Mouse (Mus musculus) MEL (cell line): Measurements from ENCODE around the gene Ptpre. TPM values are rescaled to one million over a fixed set of nuclear protein-coding genes. Genes with fewer than 3 reads are reported as not detected.

ENCODE experiments used
- DNase-seq: peaks from one replicate; pipeline ENCODE4 v3.0.0; 2011; ENCODE audit warnings: low read depth, low spot score
- H3K27ac ChIP-seq: 2 replicates; pipeline ENCODE4 v1.5.1; 2012; ENCODE audit warnings: low read depth, mild to moderate bottlenecking, control low read depth, low read length, moderate library complexity; ENCODE audit not compliant: control insufficient read depth
- H3K27me3 ChIP-seq, 2 experiments: fragments of 150-350 bp in 1 of 2; sonication (generic) in 1 of 2; 2 replicates each; pipeline ENCODE4 v1.6.1; 2012; ENCODE audit warnings: low read length in 2 of 2, mild to moderate bottlenecking in 2 of 2, improper control_type of control experiment in 1 of 2, moderate library complexity in 1 of 2; ENCODE audit not compliant: insufficient read depth in 2 of 2, control insufficient read depth in 1 of 2
- H3K36me3 ChIP-seq, 2 experiments: 2 replicates each; pipeline ENCODE4 v1.6.1; 2012 to 2014; ENCODE audit warnings: low read length in 2 of 2, improper control_type of control experiment in 1 of 2, inconsistent platforms in 1 of 2, mild to moderate bottlenecking in 1 of 2; ENCODE audit not compliant: insufficient read depth in 2 of 2, control insufficient read depth in 1 of 2
- H3K4me1 ChIP-seq, 2 experiments: fragments of 150-350 bp in 1 of 2; sonication (generic) in 1 of 2; 2 replicates each; pipeline ENCODE4 v1.6.1; 2012; ENCODE audit warnings: low read length in 2 of 2, improper control_type of control experiment in 1 of 2, mild to moderate bottlenecking in 1 of 2; ENCODE audit not compliant: insufficient read depth in 2 of 2, control insufficient read depth in 1 of 2
- H3K4me3 ChIP-seq, 2 experiments: fragments of 150-350 bp in 1 of 2; sonication (generic) in 1 of 2; 2 replicates each; pipeline ENCODE4 v1.5.1; 2012; ENCODE audit warnings: low read depth in 2 of 2, low read length in 2 of 2, mild to moderate bottlenecking in 2 of 2, moderate library complexity in 2 of 2, control low read depth in 1 of 2, improper control_type of control experiment in 1 of 2; ENCODE audit not compliant: control insufficient read depth in 1 of 2, insufficient read depth in 1 of 2
- H3K79me2 ChIP-seq: 2 replicates; pipeline ENCODE4 v1.6.1; 2012; ENCODE audit warnings: mild to moderate bottlenecking, low read length, moderate library complexity; ENCODE audit not compliant: control insufficient read depth, poor library complexity, insufficient read depth
- H3K9ac ChIP-seq: 2 replicates; pipeline ENCODE4 v1.6.1; 2012; ENCODE audit warnings: low read depth, mild to moderate bottlenecking, control low read depth, low read length, moderate library complexity; ENCODE audit not compliant: control insufficient read depth, poor library complexity, severe bottlenecking
- H3K9me3 ChIP-seq: fragments of 150-350 bp; sonication (generic); replicated peaks from 2 replicates; pipeline ENCODE4 v1.6.1; 2012; ENCODE audit warnings: mild to moderate bottlenecking, low read length, improper control_type of control experiment, moderate library complexity; ENCODE audit not compliant: insufficient read depth
- CHD1 ChIP-seq: IDR thresholded peaks from 2 replicates; pipeline ENCODE4 v1.6.1; 2012; ENCODE audit warnings: low read depth, mild to moderate bottlenecking, inconsistent platforms, low read length, improper control_type of control experiment
- CTCF ChIP-seq, 3 experiments: IDR thresholded peaks in 2 of 3; conservative IDR thresholded peaks in 1 of 3; 2 replicates each; pipeline ENCODE4 v1.5.1; 2011 to 2012; ENCODE audit warnings: low read length in 3 of 3, low read depth in 2 of 3, mild to moderate bottlenecking in 2 of 3, improper control_type of control experiment in 1 of 3, inconsistent platforms in 1 of 3, mixed read lengths in 1 of 3, moderate library complexity in 1 of 3; ENCODE audit not compliant: control insufficient read depth in 1 of 3, insufficient read depth in 1 of 3, poor library complexity in 1 of 3, severe bottlenecking in 1 of 3
- EP300 ChIP-seq, 2 experiments: IDR thresholded peaks; 2 replicates each; pipeline ENCODE4 v1.6.1; 2011; ENCODE audit warnings: improper control_type of control experiment in 2 of 2, low read length in 2 of 2, low read depth in 1 of 2, mild to moderate bottlenecking in 1 of 2
- GATA1 ChIP-seq: IDR thresholded peaks from 2 replicates; pipeline ENCODE4 v1.6.1; 2011; ENCODE audit warnings: low read depth, low read length, improper control_type of control experiment
- MEF2A ChIP-seq: IDR thresholded peaks from 2 replicates; pipeline ENCODE4 v1.6.1; 2014; ENCODE audit warnings: low read depth, mild to moderate bottlenecking, inconsistent platforms, low read length, improper control_type of control experiment; ENCODE audit not compliant: poor library complexity, insufficient replicate concordance, severe bottlenecking; ENCODE audit errors: extremely low read depth
- MXI1 ChIP-seq: IDR thresholded peaks from 2 replicates; pipeline ENCODE4 v1.6.1; 2011; ENCODE audit warnings: mild to moderate bottlenecking, low read depth, low read length, improper control_type of control experiment
- MYC ChIP-seq: IDR thresholded peaks from 2 replicates; pipeline ENCODE4 v1.6.1; 2011; ENCODE audit warnings: low read depth, mild to moderate bottlenecking, low read length, improper control_type of control experiment, moderate library complexity
- RAD21 ChIP-seq: IDR thresholded peaks from 2 replicates; pipeline ENCODE4 v1.6.1; 2011; ENCODE audit warnings: mild to moderate bottlenecking, low read depth, low read length, improper control_type of control experiment
- SMC3 ChIP-seq: IDR thresholded peaks from 2 replicates; pipeline ENCODE4 v1.6.1; 2011; ENCODE audit warnings: low read depth, low read length, improper control_type of control experiment
- TCF12 ChIP-seq: IDR thresholded peaks from 2 replicates; pipeline ENCODE4 v1.6.1; 2014; ENCODE audit warnings: low read depth, mild to moderate bottlenecking, inconsistent platforms, low read length, improper control_type of control experiment, moderate library complexity
- USF2 ChIP-seq, 2 experiments: IDR thresholded peaks; 2 replicates each; pipeline ENCODE4 v1.6.1; 2011 to 2012; ENCODE audit warnings: improper control_type of control experiment in 2 of 2, low read length in 2 of 2, borderline replicate concordance in 1 of 2, inconsistent platforms in 1 of 2, low read depth in 1 of 2, mild to moderate bottlenecking in 1 of 2; ENCODE audit not compliant: insufficient read depth in 1 of 2
- ZC3H11A ChIP-seq: IDR thresholded peaks from 2 replicates; pipeline ENCODE4 v1.6.1; 2012; ENCODE audit warnings: low read depth, mild to moderate bottlenecking, inconsistent platforms, low read length, improper control_type of control experiment
- ZKSCAN1 ChIP-seq: IDR thresholded peaks from 2 replicates; pipeline ENCODE4 v1.6.1; 2012; ENCODE audit warnings: low read depth, mild to moderate bottlenecking, inconsistent platforms, low read length, improper control_type of control experiment, moderate library complexity
- ZMIZ1 ChIP-seq: IDR thresholded peaks from 2 replicates; pipeline ENCODE4 v1.6.1; 2012; ENCODE audit warnings: low read depth, mild to moderate bottlenecking, inconsistent platforms, low read length, improper control_type of control experiment, moderate library complexity
- polyA plus RNA-seq, 2 experiments: library from polyadenylated mRNA; stranded (reverse) in 1 of 2; unstranded in 1 of 2; fragments of >175 nt in 1 of 2; fragments of >200 nt in 1 of 2; gene quantifications; 2 replicates each; pipeline versions ENCODE4 v1.2.1 to v1.2.4; 2012; ENCODE audit warnings: low replicate concordance in 2 of 2, low read depth in 1 of 2; ENCODE audit not compliant: insufficient read length in 2 of 2, insufficient read depth in 1 of 2, missing spikeins in 1 of 2
- total RNA-seq: library from RNA; depleted of rRNA; stranded (reverse); fragments of 300-350 nt; gene quantifications from 2 replicates; pipeline ENCODE4 v1.2.3, GENCODE M21; 2012

Gene Ptpre
- total and polyA plus RNA-seq, 3 experiments, result 4.9 to 12.9 TPM; not detected in 1

- no peak overlapping the region for H3K27ac ChIP-seq
Observed at GRCm38 (mm10) chr7:135495303-135495702, 42.0 kb upstream of the Ptpre start.

GRCm38 (mm10) chr7:135498565-135499186 is 38.6 kb upstream of the Ptpre start:
- H3K27ac ChIP-seq, result no peak overlapping the region
- TF ChIP-seq EP300 (IDR thresholded peaks at IDR 0.05; ENCODE audit: low read depth in 1 of 2, low read length in 2 of 2) (no peak), CTCF (IDR thresholded peaks at IDR 0.05 in 2 of 3, conservative IDR thresholded peaks at IDR 0.05 in 1 of 3; ENCODE audit: control insufficient read depth in 1 of 3, insufficient read depth in 1 of 3, low read depth in 2 of 3, low read length in 3 of 3, poor library complexity in 1 of 3, severe bottlenecking in 1 of 3) (no peak), ZC3H11A (no peak), MXI1 (no peak), CHD1 (no peak)
- no peaks in the 10 kb centered on the region for H3K4me1 ChIP-seq
- no peaks in the 10 kb centered on the region; a peak in 2 of 4 replicates for H3K27me3 ChIP-seq
- no peaks in the 10 kb centered on the region for H3K36me3 ChIP-seq
- H3K9ac ChIP-seq, result no peak overlapping the region
- no peaks in the 10 kb centered on the region for H3K79me2 ChIP-seq
- no peak overlapping the region for H3K4me3 ChIP-seq
- DNase-seq, result no peak
- no peaks in the 10 kb centered on the region for H3K9me3 ChIP-seq

More at GRCm38 (mm10) chr7:135495303-135495702, 42.0 kb upstream of the Ptpre start:
- Histone ChIP-seq H3K4me3 (no peak overlapping the region), H3K4me1 (no peaks in the 10 kb centered on the region), H3K9me3 (no peaks in the 10 kb centered on the region), H3K9ac (no peak overlapping the region), H3K79me2 (no peaks in the 10 kb centered on the region), H3K36me3 (no peaks in the 10 kb centered on the region), H3K27me3 (no peaks in the 10 kb centered on the region; a peak in 1 of 4 replicates)
- peak; percentile 30 for DNase-seq
- peak; percentile 63 for TF ChIP-seq ZC3H11A
- no peak for TF ChIP-seq GATA1
- TF ChIP-seq MXI1, result no peak
- TF ChIP-seq TCF12, result no peak
- no peak for TF ChIP-seq ZMIZ1
- no peak for TF ChIP-seq MYC
- peak; percentile 33 to 73 (median 54); a peak in 5 of 6 replicates for TF ChIP-seq CTCF (IDR thresholded peaks at IDR 0.05 in 2 of 3, conservative IDR thresholded peaks at IDR 0.05 in 1 of 3; ENCODE audit: control insufficient read depth in 1 of 3, insufficient read depth in 1 of 3, low read depth in 2 of 3, low read length in 3 of 3, poor library complexity in 1 of 3, severe bottlenecking in 1 of 3)
- no peak for TF ChIP-seq USF2 (IDR thresholded peaks at IDR 0.05; ENCODE audit: borderline replicate concordance in 1 of 2, insufficient read depth in 1 of 2, low read depth in 1 of 2, low read length in 2 of 2)
- TF ChIP-seq SMC3, result peak; percentile 76
- no peak for TF ChIP-seq MEF2A
- no peak for TF ChIP-seq ZKSCAN1
- peak; percentile 71 for TF ChIP-seq RAD21
